Mouse (Mus musculus) heart, adult 2 months (tissue): ENCODE results near the gene Crtam. TPM values are rescaled to one million over a fixed set of nuclear protein-coding genes. Genes with fewer than 3 reads are reported as not detected.
A peak's percentile ranks its signal among the peaks of the same experiment; 100 is the strongest.

Source experiments
- DNase-seq, 2 experiments: peaks; one replicate each; pipeline ENCODE4 v3.0.0; 2021
- H3K27ac ChIP-seq: fragments of 200-600 bp; 2 replicates; pipeline ENCODE4 v1.8.1; 2022
- H3K27me3 ChIP-seq: fragments of 200-500 bp; 2 replicates; pipeline ENCODE4 v1.6.1; 2012; ENCODE audit warnings: mild to moderate bottlenecking, low read length, inconsistent platforms, mixed read lengths; ENCODE audit not compliant: control insufficient read depth, insufficient read depth
- H3K36me3 ChIP-seq: fragments of 200-500 bp; 2 replicates; pipeline ENCODE4 v1.6.1; 2012; ENCODE audit warnings: low read length, inconsistent platforms; ENCODE audit not compliant: control insufficient read depth, insufficient read depth
- H3K4me1 ChIP-seq: fragments of 200-500 bp; 2 replicates; pipeline ENCODE4 v1.6.1; 2011; ENCODE audit warnings: low read length; ENCODE audit not compliant: control insufficient read depth, insufficient read depth
- H3K4me3 ChIP-seq: fragments of 200-600 bp; 2 replicates; pipeline ENCODE4 v1.8.1; 2022
- H3K79me2 ChIP-seq: fragments of 200-500 bp; replicated peaks from 2 replicates; pipeline ENCODE4 v1.6.1; 2012; ENCODE audit warnings: mild to moderate bottlenecking, inconsistent platforms, low read length, moderate library complexity, mixed read lengths; ENCODE audit not compliant: control insufficient read depth, insufficient read depth
- H3K9ac ChIP-seq: fragments of 200-500 bp; 2 replicates; pipeline ENCODE4 v1.6.1; 2012; ENCODE audit warnings: low read depth, mild to moderate bottlenecking, control low read depth, inconsistent platforms, low read length, mixed read lengths
- CTCF ChIP-seq: fragments of 200-600 bp; IDR thresholded peaks from 2 replicates; pipeline ENCODE4 v1.8.1; 2022; ENCODE audit warnings: antibody characterized with exemption, mild to moderate bottlenecking, moderate library complexity
- EP300 ChIP-seq: fragments of 200-500 bp; IDR thresholded peaks from 2 replicates; pipeline ENCODE4 v1.6.1; 2011; ENCODE audit warnings: low read depth, low read length, control low read depth; ENCODE audit not compliant: insufficient read depth
- POLR2A ChIP-seq: fragments of 200-500 bp; IDR thresholded peaks from 2 replicates; pipeline ENCODE4 v1.6.1; 2011; ENCODE audit warnings: mild to moderate bottlenecking, low read depth, low read length, control low read depth; ENCODE audit not compliant: insufficient read depth
- WGBS: fragments of 180-500 bp; shearing (Covaris S2); methylation state at CpG from one replicate; pipeline ENCODE4 v1.1.7; 2018; 5-methylcytosine and 5-hydroxymethylcytosine counted together
- intact Hi-C: fragments of 180-260 bp; cut with DNase I; formaldehyde crosslinking; loops from one replicate; pipeline ENCODE4 v1.15.1; 2025
- polyA plus RNA-seq: library from polyadenylated mRNA; depleted of rRNA; stranded (reverse); fragments of >200 nt; gene quantifications from 2 replicates; pipeline ENCODE4 v1.2.3, GENCODE M21; 2012
- total RNA-seq, 2 experiments: library from RNA; stranded (reverse); gene quantifications; 2 replicates each; pipeline ENCODE4 v1.2.3; 2021

The Crtam gene
- total and polyA plus RNA-seq, 3 experiments = 0.12 TPM; not detected in 2

- no peak for DNase-seq
- TF ChIP-seq POLR2A (no peak), CTCF (no peak)
- H3K4me1 ChIP-seq = no peaks in the 10 kb centered on the region
- no peak overlapping the region for H3K9ac ChIP-seq
- H3K4me3 ChIP-seq = no peak overlapping the region
- no peaks in the 10 kb centered on the region for H3K79me2 ChIP-seq
- no peaks in the 10 kb centered on the region for H3K36me3 ChIP-seq
- intact Hi-C loops = no loop called here
- 72% methylated on average over 3 of the region's 3 CpGs for WGBS
- no peak overlapping the region for H3K27ac ChIP-seq
- H3K27me3 ChIP-seq = no peaks in the 10 kb centered on the region
Measured at GRCm38 (mm10) chr9:41048820-41049219, 44.4 kb upstream of the Crtam start.

GRCm38 (mm10) chr9:41048216-41048615 lies 43.8 kb upstream of the Crtam start:
- Histone ChIP-seq H3K4me3 (no peak overlapping the region), H3K27ac (no peak overlapping the region), H3K36me3 (no peaks in the 10 kb centered on the region), H3K4me1 (no peaks in the 10 kb centered on the region), H3K27me3 (no peaks in the 10 kb centered on the region), H3K9ac (no peak overlapping the region), H3K79me2 (no peaks in the 10 kb centered on the region)
- no peak for DNase-seq
- intact Hi-C loops = no loop called here
- 93% methylated on average over 7 of the region's 7 CpGs for WGBS
- TF ChIP-seq EP300 = no peak
- no peak for TF ChIP-seq POLR2A
- TF ChIP-seq CTCF = no peak

- intact Hi-C loops = loop anchor here (2.0 kb wide), 1 partner anchor 17 kb away; no protein-coding TSS in a partner anchor
- WGBS = 86% methylated on average over 2 of the region's 2 CpGs
- H3K27ac ChIP-seq = no peak overlapping the region
Measured at GRCm38 (mm10) chr9:41047654-41048053, 43.2 kb upstream of the Crtam start.

GRCm38 (mm10) chr9:41044626-41045025 lies 40.2 kb upstream of the Crtam start:
- WGBS = 13% methylated on average over 3 of the region's 3 CpGs
- intact Hi-C loops = loop anchor here (1.0 to 5.0 kb wide), 3 partner anchors 52 to 147 kb away; no protein-coding TSS in a partner anchor

More at GRCm38 (mm10) chr9:41047654-41048053, 43.2 kb upstream of the Crtam start:
- TF ChIP-seq CTCF (no peak), EP300 (no peak), POLR2A (no peak)
- no peaks in the 10 kb centered on the region for H3K79me2 ChIP-seq
- H3K27me3 ChIP-seq = no peaks in the 10 kb centered on the region
- no peak overlapping the region for H3K4me3 ChIP-seq
- H3K4me1 ChIP-seq = no peaks in the 10 kb centered on the region
- H3K36me3 ChIP-seq = no peaks in the 10 kb centered on the region
- H3K9ac ChIP-seq = no peak overlapping the region
- no peak for DNase-seq

GRCm38 (mm10) chr9:41043641-41044040 lies 39.2 kb upstream of the Crtam start:
- H3K27ac ChIP-seq = no peak overlapping the region
- no peaks in the 10 kb centered on the region for H3K27me3 ChIP-seq
- TF ChIP-seq EP300 = no peak
- TF ChIP-seq CTCF = no peak
- TF ChIP-seq POLR2A = no peak
- H3K9ac ChIP-seq = no peak overlapping the region
- no peaks in the 10 kb centered on the region; the same call in 1 of the 2 replicates for H3K36me3 ChIP-seq
- intact Hi-C loops = loop anchor here (1.0 to 5.0 kb wide), 3 partner anchors 51 to 148 kb away; no protein-coding TSS in a partner anchor
- no peaks in the 10 kb centered on the region for H3K4me1 ChIP-seq
- 91% methylated on average over 5 of the region's 5 CpGs for WGBS
- no peak for DNase-seq
- H3K4me3 ChIP-seq = no peak overlapping the region
- no peaks in the 10 kb centered on the region for H3K79me2 ChIP-seq

More at GRCm38 (mm10) chr9:41044626-41045025, 40.2 kb upstream of the Crtam start:
- peak; percentile 78 to 82 for DNase-seq
- Histone ChIP-seq H3K4me3 (no peak overlapping the region), H3K27ac (no peak overlapping the region), H3K27me3 (no peaks in the 10 kb centered on the region), H3K4me1 (no peaks in the 10 kb centered on the region), H3K36me3 (no peaks in the 10 kb centered on the region; the same call in 1 of the 2 replicates), H3K9ac (no peak overlapping the region), H3K79me2 (no peaks in the 10 kb centered on the region)
- peak; percentile 95 for TF ChIP-seq CTCF
- peak; percentile 68; the same call in 1 of the 2 replicates for TF ChIP-seq EP300
- no peak for TF ChIP-seq POLR2A

- no peak overlapping the region for H3K27ac ChIP-seq
- DNase-seq = no peak
- H3K4me3 ChIP-seq = no peak overlapping the region
- no peak overlapping the region for H3K9ac ChIP-seq
- H3K4me1 ChIP-seq = no peaks in the 10 kb centered on the region
- H3K27me3 ChIP-seq = no peaks in the 10 kb centered on the region
- intact Hi-C loops = loop anchor here (5.0 kb wide), 1 partner anchor 49 kb away; no protein-coding TSS in a partner anchor
- 74% methylated on average over 3 of the region's 3 CpGs for WGBS
- no peaks in the 10 kb centered on the region; the same call in 1 of the 2 replicates for H3K36me3 ChIP-seq
- TF ChIP-seq CTCF = no peak
- no peak for TF ChIP-seq EP300
- no peak for TF ChIP-seq POLR2A
- no peaks in the 10 kb centered on the region for H3K79me2 ChIP-seq
Measured at GRCm38 (mm10) chr9:41041404-41041803, 37.0 kb upstream of the Crtam start.
